Mouse (Mus musculus): ENCODE results near the gene Bcl2l10. TPM values are rescaled to one million over a fixed set of nuclear protein-coding genes. Genes with fewer than 3 reads are reported as not detected.

The Bcl2l10 gene
- polyA plus RNA-seq, 1 experiment: 0.06 TPM

DNA sequence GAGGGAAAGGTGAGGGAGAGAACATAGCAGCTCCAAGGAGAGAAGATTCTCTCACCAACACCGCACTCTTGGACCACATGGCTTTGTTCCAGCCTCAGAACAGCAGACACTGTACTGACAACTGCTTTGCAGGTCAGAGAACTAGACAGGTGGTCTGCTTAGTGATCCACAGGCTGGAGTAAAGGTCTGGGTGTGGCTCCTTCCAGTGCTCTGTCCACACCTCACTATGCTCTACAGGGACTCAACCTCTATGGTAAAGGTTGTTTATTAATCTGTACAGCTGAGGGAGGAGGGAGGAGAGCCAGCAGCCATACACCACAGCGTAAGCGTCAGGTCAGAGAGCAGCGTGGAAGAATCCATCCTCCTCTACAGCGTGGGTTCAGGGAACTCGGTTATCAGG is 48.4 kb downstream of the Bcl2l10 start:
- no peak for DNase-seq (ENCODE audit: extremely low spot score in 1 of 2, low spot score in 1 of 2)

DNA sequence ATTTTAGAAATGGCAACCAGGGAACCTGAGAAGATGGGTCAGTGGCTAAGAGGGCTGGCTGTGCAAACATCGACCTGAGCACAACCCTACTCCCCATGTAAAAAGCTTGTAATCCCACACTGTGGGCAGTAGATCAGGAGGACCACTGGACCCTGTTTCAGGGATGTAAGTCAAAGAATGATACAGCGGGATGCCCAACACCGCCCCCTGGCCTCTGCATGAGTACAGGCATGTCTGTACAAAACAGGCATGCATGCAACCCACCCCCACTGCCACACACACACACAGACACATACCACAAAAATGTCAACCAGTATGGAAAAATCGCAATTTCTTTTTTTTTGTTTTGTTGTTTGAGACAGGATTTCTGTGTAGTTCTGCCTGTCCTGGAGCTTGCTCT is 51.5 kb downstream of the Bcl2l10 start:
- DNase-seq (ENCODE audit: extremely low spot score in 1 of 2, low spot score in 1 of 2): no peak

DNA sequence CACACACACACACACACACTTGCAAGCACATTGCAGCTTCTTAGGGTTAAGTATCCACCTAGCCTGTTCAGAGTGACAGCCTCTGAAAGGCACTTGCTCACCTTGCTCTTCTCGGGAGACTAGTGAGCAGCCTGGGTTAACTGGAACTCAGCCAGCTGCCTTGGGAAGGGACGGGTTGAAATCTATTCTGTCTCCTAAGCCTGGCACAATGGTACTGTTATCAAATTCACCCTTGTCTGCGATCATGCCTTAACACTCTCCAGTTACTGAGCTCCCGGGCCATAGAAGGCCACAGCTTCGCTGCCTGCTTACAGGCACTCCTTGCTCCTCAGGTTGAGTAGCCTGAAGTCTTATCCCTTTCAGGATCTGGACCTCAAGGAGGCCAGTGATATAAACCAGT is 53.1 kb downstream of the Bcl2l10 start:
- DNase-seq (ENCODE audit: extremely low spot score in 1 of 2, low spot score in 1 of 2): no peak

Other genes with a start within 250 kb of the Bcl2l10 start
- gene Myo5c, start 115.7 kb upstream of the Bcl2l10 start, polyA plus RNA-seq (2012; rRNA removed): 1.6 and 2.0 TPM in 2 replicates
- 170 and 173 TPM in 2 replicates for gene Gnb5, start 41.5 kb upstream of the Bcl2l10 start, polyA plus RNA-seq (2012; rRNA removed)
- gene Mapk6, start 62.2 kb downstream of the Bcl2l10 start, polyA plus RNA-seq (2012; rRNA removed): 32.2 and 34.6 TPM in 2 replicates
- 16.5 and 17.3 TPM in 2 replicates for gene Leo1, start 93.8 kb downstream of the Bcl2l10 start, polyA plus RNA-seq (2012; rRNA removed)
- gene Tmod3, start 211.9 kb downstream of the Bcl2l10 start, polyA plus RNA-seq (2012; rRNA removed): 53.7 and 62.4 TPM in 2 replicates